Mouse (Mus musculus) macrophage (primary cell): Measurements from ENCODE around the gene Aurkb. TPM values are rescaled to one million over a fixed set of nuclear protein-coding genes. Genes with fewer than 3 reads are reported as not detected.
A peak's percentile ranks its signal among the peaks of the same experiment; 100 is the strongest.

Experiments used
- H3K27ac ChIP-seq: fragments of 350-480 bp; formaldehyde crosslinking; 2 replicates; pipeline ENCODE4 v1.9.0; 2021
- H3K36me3 ChIP-seq: fragments of 350-480 bp; formaldehyde crosslinking; 2 replicates; pipeline ENCODE4 v1.9.0; 2021; ENCODE audit errors: inconsistent target
- H3K4me3 ChIP-seq: fragments of 350-480 bp; formaldehyde crosslinking; 2 replicates; pipeline ENCODE4 v1.9.0; 2021; ENCODE audit errors: inconsistent target
- H3K79me2 ChIP-seq: fragments of 350-480 bp; formaldehyde crosslinking; 2 replicates; pipeline ENCODE4 v1.9.0; 2021; ENCODE audit errors: inconsistent target
- WGBS: methylation state at CpG from one replicate; pipeline ENCODE4 v1.1.7; 2026; ENCODE audit warnings: inconsistent platforms; ENCODE audit not compliant: missing documents; 5-methylcytosine and 5-hydroxymethylcytosine counted together
- polyA plus RNA-seq: library from polyadenylated mRNA; stranded (reverse); fragments of 250-400 nt; gene quantifications from 3 replicates; pipeline ENCODE4 v1.2.4, GENCODE M21; 2018; ENCODE audit warnings: inconsistent platforms

Gene Aurkb
- polyA plus RNA-seq, 1 experiment from 2014 or later = 4.2 TPM

DNA sequence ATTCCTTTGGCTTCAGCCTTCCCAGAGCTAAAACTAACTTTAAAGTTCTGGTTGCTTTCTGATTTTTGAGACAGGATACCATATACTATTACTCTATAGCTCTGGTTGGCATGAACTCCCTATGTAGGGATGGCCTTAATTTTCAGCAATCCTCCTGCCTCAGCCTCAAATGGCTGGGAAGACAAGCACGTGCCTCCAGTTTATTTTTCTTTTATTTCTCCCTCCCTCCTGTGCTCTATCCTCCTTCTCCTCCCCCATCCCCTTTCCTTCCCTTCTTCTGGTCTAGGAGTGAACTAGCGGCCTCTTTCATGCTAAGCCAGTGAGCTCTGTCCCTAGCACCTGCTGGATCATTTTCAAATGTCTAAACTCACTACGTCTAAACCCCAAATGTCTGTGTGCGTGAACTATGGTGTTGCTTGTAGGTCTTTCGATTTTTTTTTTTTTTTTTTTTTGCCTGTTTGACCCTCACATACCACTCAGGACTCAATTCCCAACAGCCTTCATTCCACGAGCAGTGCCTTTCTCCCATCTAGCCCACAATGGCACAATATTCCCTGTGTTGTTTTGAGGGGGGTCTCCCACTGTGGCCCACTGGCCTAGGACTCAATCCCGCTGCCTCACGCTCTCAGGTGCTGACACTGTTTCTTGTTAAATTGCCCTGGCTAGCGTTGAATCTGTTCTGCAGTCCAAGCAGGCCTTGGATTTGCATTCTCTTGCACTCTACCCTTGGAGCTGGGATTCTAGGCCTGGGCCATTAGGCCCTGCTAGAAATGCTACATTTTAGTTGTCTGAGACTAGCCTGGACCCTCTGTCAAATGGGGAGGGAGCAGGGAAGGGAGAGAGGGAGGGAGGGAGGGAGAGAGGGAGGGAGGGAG is 19.0 kb downstream of the Aurkb start:
- Histone ChIP-seq H3K79me2 (peaks cover 19% of the 10 kb centered on the region; the same call in 1 of the 2 replicates), H3K36me3 (no peaks in the 10 kb centered on the region), H3K4me3 (peak overlapping the region; percentile 71), H3K27ac (peak overlapping the region; percentile 75)
- 89% methylated on average over 8 of the region's 9 CpGs for WGBS

DNA sequence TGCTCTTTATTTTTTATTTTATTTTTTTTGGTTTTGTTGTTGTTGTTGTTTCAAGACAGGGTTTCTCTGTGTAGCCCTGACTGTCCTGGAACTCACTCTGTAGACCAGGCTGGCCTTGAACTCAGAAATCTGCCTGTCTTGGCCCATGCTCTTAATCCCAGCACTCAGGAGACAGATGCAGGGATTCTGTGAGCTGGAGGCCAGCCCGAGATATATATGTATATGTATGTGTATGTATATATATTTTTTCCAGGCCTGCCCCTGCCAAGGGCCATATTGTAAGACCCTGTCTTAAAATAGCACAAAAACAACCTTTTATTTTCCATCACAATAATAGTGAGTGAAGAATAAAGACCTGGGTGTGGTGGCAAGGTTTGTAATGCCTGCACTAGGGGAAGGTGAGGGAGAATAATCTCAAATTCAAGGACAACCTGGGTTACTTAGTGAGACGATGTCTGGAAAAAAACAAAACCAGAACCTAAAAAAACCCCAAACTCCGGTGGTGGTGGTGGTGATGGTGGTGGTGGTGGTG is 20.0 kb downstream of the Aurkb start:
- WGBS = 100% methylated on average over 2 of the region's 3 CpGs
- H3K36me3 ChIP-seq = no peaks in the 10 kb centered on the region
- H3K4me3 ChIP-seq = no peak overlapping the region
- H3K27ac ChIP-seq = no peak overlapping the region
- peaks cover 16% of the 10 kb centered on the region; the same call in 1 of the 2 replicates for H3K79me2 ChIP-seq

DNA sequence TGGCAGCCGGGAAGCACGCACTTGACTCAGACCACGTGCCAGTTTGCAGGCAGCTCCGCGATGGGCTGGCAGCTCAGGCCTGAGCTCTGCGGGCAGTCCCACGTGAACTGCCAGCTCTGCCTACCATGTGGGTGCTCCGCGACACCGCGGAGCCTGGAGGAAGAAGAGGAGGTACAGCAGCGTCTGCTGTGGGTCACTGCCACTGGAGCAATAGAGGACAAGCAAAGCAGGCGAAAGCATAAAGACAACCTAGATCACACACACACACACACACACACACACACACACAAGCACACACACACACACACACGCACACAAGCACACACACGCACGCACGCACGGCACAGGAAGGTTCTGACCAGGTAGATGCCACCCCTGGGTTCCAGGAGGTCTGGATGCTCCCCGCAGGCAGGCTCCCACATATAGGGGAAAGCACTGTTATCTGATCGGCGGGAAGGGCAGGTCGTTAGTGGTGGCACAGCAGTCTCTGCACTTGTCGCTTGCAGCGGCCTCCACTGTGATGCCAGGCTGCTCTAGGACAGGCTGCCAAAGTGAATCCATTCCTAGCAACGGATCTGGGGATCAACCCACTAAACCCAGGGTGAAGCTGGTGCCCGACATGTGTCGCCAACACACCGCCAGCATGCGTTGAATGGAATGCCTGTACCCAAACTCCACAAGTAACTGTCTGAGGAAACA is 20.9 kb downstream of the Aurkb start:
- WGBS = 7% methylated on average over 23 of the region's 29 CpGs
- no peak overlapping the region for H3K27ac ChIP-seq

DNA sequence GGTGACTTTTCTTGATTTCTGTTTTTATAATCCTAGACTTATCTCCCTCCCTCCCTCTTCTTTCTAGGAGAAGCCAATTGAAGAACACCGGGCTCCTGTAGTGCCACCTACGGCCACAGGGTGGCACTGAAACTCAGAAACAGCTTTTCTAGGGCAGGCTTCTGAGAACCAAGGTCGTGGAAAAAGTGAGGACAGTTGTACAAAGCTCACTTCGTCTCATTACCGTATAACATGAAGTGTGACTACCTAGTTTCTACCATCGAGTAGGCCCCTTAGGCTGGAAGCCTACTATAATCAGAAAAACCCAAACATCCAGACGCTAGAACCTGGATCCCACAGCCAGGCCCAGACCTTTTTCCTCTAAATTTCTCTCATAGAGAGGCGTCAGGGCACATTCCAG is 21.5 kb downstream of the Aurkb start:
- no peak overlapping the region for H3K4me3 ChIP-seq
- no peaks in the 10 kb centered on the region for H3K36me3 ChIP-seq
- 16% methylated on average over 8 of the region's 8 CpGs for WGBS
- no peak overlapping the region for H3K27ac ChIP-seq
- peaks cover under 1% of the 10 kb centered on the region; the same call in 1 of the 2 replicates for H3K79me2 ChIP-seq

More for the DNA sequence above, 20.9 kb downstream of the Aurkb start:
- peaks cover 7% of the 10 kb centered on the region; the same call in 1 of the 2 replicates for H3K79me2 ChIP-seq
- peak overlapping the region; percentile 8; the same call in 1 of the 2 replicates for H3K4me3 ChIP-seq
- no peaks in the 10 kb centered on the region for H3K36me3 ChIP-seq

DNA sequence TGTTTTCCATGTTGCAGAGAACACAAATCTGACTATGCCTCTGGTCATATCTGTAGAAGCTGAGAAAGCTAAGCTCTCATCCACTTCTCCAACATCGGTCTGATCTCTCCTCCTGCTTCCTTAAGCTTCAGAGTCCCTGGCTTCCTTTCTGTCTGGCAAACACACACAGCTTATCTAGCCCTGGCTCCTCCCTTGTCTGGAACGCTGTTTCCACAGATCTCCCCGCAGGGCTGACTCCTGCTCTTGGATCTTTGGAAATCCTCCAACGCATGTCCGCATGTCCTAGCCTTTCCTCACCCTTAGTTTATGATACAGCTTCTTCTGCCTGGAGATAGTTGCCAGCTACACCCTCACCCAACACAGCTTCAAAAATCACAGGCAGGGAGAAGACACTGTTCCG is 22.2 kb downstream of the Aurkb start:
- Histone ChIP-seq H3K79me2 (no peaks in the 10 kb centered on the region), H3K4me3 (no peak overlapping the region), H3K27ac (no peak overlapping the region), H3K36me3 (no peaks in the 10 kb centered on the region)
- WGBS = 96% methylated on average over 6 of the region's 6 CpGs

DNA sequence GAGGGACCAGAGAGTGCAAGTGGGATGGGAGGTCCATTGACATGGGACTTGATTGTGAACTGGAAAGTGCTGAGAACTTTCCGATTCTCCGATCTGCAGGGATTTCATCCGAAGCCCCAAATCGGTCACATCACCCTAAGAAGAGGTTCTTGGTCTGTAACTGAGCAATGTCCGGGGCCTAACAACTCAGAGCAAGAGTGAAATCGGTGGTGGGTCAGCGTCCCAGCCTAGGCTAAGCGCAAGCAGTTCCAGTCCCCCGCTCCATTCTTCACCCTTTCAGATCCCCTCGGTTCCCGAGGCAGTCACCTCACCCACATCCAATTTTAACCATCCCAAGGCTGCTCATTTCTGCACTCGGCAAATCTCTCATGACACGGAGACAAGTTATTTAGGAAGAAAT is 24.6 kb downstream of the Aurkb start:
- H3K4me3 ChIP-seq = peak overlapping the region; percentile 63
- WGBS = 3% methylated on average over 13 of the region's 13 CpGs

DNA sequence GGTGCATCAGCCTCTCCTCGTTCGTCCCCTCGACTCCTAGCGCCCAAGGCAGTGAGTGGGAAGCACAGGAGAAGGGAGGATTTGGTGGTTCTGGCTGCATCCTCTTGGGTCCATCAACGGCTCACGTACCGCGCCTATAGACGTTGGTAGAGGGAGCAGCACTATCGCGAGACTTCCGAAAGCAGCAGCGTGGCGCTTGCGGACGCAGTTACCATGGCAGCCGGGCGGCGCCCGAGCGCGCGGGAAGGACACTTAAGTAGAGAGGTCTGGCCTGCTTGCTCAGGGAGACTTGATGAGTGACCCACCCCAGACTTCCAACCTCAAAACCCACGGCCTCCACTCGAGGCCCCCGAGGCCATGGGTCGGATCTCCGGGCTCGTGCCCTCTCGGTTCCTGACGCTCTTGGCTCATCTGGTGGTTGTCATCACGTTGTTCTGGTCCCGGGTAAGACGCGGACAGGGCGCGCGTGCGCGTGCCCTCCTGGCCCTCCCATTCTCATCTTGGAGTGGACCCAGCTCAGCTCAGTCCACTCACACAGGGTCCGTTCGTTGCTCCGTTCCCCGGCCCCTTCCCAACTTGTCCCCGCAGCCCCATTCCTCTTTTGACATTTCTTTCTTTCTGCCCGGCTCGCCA is 25.3 kb downstream of the Aurkb start, which contains the start of gene Tmem107:
Gene Tmem107, plus strand, starts transcription at position 217 of the 633 bp plus-strand sequence.
- H3K4me3 ChIP-seq = peak within 1 kb of the TSS; percentile 63
- under 1% methylated on average over 47 of the region's 47 CpGs for WGBS

More for the DNA sequence above, 24.6 kb downstream of the Aurkb start:
- Histone ChIP-seq H3K36me3 (no peaks in the 10 kb centered on the region), H3K79me2 (no peaks in the 10 kb centered on the region), H3K27ac (peak overlapping the region; percentile 63)

DNA sequence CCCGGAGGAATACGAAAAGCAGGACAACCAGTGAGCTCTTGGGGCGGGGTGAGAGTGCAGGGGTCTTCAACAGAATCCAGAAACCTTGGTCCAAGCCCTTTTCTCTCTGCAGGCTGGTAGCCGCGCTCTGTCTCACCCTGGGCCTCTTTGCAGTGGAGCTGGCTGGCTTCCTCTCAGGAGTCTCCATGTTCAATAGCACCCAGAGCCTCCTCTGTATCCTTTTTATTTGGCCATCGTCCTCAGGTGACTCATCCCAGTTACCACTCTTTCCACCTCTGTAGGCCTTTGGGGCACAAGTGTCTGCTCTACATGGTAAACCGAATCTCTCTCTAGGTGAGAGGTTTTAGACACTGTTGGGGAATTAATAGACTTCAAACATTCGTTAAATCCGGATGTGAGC is 25.8 kb downstream of the Aurkb start:
- Histone ChIP-seq H3K27ac (peak overlapping the region; percentile 63), H3K36me3 (no peaks in the 10 kb centered on the region), H3K79me2 (no peaks in the 10 kb centered on the region), H3K4me3 (peak overlapping the region; percentile 63)
- 35% methylated on average over 9 of the region's 9 CpGs for WGBS

More for the DNA sequence above, 25.3 kb downstream of the Aurkb start, which contains the start of gene Tmem107:
- H3K79me2 ChIP-seq = no peaks in the 10 kb centered on the region
- H3K36me3 ChIP-seq = no peaks in the 10 kb centered on the region
- H3K27ac ChIP-seq = peak within 1 kb of the TSS; percentile 63

DNA sequence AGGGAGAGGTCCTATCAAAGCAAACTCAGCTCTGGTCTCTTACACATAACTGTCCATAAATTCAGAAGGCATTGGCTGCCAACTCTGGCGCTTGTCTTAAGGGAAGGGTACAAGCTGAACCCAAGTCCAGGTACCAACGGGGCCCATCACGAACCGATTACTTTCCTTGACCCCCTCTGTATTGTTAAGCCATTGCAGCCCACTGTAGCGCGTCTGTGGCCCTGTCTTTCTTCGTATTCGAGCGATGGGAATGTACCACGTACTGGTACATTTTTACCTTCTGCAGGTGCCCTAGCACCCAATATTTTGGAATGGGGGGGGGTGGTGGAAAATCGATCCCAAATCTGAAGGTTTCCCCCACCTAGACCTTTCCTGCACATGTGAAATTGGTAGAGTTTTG is 26.8 kb downstream of the Aurkb start:
- Histone ChIP-seq H3K36me3 (no peaks in the 10 kb centered on the region), H3K79me2 (no peaks in the 10 kb centered on the region), H3K4me3 (no peak overlapping the region), H3K27ac (no peak overlapping the region)
- WGBS = 88% methylated on average over 10 of the region's 11 CpGs

DNA sequence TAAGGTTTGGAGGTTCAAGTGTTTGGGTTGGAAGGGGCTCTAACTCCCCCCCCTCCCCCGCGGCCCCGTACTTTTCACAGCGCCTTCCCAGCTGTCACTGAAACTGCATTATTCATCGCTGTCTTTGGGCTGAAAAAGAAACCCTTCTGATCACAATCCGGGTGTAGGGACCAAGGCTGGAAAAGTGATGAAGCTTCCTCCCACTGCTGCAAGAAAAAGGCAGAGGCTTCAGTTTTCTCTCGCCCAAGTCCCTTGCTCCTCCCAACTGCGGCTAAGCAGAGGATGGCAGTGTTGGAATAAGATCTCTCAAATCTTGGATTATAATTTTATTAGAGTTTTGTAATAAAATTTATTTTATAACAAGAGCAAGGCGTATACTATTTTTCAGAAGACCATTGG is 27.2 kb downstream of the Aurkb start:
- whole genome bisulfite sequencing = 38% methylated on average over 9 of the region's 9 CpGs
- H3K4me3 ChIP-seq = no peak overlapping the region

DNA sequence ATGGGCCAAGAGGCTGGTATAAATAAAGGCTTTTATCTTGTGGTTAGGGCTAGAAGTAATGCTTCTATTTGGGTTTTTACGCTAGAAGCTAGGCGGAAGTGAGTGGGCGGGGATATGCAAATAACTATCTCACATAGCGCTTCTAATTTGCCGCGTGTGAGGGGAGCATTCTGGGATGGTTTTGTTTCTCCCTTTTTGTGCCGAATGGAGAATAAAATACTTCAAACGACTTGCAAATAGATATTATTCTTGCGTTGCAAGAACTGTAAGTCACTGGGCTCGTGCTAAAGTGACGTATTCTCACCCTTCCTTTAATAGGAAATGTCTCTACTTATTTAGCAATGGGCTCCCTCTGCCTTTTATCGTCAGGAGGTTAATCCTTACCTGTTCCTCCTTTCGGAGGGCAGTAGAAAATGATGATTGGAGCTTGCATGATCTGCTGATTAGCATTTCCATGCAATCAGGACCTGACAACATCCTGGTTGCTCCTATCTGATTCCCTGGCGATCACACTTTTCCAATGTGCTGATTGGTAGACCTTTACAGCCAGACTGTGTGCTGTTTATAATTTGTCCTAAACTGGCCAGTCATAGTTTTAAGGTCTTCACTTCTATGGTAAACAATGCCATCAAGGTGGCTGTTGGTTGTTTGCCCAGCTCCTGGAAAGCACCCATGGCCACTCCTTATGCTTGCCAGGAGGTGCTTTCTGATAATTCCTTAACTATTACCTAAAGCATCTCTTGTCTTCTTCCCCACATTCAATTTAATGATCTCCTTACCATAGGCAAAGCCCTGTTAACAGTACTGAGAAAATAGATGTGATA is 27.8 kb downstream of the Aurkb start:
- H3K36me3 ChIP-seq = no peaks in the 10 kb centered on the region
- H3K79me2 ChIP-seq = no peaks in the 10 kb centered on the region
- peak overlapping the region; percentile 90 for H3K27ac ChIP-seq
- WGBS = 0% methylated on average over 14 of the region's 14 CpGs
- H3K4me3 ChIP-seq = no peak overlapping the region

More for the DNA sequence above, 27.2 kb downstream of the Aurkb start:
- Histone ChIP-seq H3K79me2 (no peaks in the 10 kb centered on the region), H3K36me3 (no peaks in the 10 kb centered on the region), H3K27ac (peak overlapping the region; percentile 90)

DNA sequence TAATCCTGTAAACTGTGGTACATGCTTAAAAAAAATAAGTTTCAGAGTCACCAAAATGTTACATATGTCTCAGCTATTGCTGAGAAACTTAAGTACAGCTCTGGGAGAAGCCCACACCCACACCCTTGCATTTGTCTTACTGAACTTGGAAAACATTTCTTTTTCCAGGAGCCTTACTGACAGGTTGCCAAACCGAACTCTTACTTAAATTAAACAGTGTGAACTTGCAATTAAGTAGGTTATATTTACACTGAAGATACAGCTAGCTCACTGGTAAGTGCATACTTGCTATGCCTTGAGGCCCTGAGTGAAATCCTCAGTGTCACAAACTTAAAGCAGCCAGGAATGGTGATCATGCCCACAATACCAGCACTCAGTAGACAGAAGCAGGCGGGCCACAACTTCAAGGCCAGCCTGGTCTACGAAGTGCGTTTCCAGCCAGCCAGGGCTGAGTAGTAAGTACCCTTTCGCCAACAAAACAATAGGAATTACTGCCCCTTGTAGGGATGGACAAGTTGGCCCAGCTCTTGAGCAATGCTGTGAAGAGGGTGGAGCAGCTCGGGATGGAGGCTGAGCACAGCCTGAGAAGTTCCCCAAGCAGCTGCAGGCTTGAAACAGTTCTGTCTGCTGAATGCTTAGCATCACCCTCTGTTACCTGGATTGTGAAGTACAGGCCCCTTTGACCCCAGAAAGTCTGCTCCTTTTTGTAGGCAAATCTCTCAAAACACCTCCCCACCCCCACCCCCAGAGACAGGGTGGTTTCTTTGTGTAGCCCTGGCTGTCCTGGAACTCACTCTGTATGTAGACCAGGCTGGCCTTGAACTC is 28.7 kb downstream of the Aurkb start:
- H3K79me2 ChIP-seq = no peaks in the 10 kb centered on the region
- 78% methylated on average over 6 of the region's 6 CpGs for WGBS
- no peak overlapping the region for H3K4me3 ChIP-seq
- no peak overlapping the region for H3K27ac ChIP-seq
- H3K36me3 ChIP-seq = no peaks in the 10 kb centered on the region

DNA sequence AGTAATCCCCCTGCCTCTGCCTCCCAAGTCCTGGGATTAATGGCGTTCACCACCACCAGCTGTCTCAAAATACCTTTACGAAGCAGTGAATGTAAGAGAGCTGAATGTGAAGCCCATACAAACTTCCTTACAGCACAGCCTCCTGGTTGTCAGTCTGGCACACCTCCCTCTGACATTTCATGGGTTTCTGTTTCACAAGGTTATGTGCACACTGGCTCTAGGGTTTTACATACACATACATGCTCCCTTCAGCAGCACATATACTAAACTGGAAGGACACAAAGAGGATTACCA is 29.3 kb downstream of the Aurkb start:
- H3K36me3 ChIP-seq = no peaks in the 10 kb centered on the region
- no peak overlapping the region for H3K27ac ChIP-seq
- 93% methylated on average over 2 of the region's 2 CpGs for WGBS
- H3K79me2 ChIP-seq = no peaks in the 10 kb centered on the region
- H3K4me3 ChIP-seq = no peak overlapping the region
